In the genomic region with DNA sequence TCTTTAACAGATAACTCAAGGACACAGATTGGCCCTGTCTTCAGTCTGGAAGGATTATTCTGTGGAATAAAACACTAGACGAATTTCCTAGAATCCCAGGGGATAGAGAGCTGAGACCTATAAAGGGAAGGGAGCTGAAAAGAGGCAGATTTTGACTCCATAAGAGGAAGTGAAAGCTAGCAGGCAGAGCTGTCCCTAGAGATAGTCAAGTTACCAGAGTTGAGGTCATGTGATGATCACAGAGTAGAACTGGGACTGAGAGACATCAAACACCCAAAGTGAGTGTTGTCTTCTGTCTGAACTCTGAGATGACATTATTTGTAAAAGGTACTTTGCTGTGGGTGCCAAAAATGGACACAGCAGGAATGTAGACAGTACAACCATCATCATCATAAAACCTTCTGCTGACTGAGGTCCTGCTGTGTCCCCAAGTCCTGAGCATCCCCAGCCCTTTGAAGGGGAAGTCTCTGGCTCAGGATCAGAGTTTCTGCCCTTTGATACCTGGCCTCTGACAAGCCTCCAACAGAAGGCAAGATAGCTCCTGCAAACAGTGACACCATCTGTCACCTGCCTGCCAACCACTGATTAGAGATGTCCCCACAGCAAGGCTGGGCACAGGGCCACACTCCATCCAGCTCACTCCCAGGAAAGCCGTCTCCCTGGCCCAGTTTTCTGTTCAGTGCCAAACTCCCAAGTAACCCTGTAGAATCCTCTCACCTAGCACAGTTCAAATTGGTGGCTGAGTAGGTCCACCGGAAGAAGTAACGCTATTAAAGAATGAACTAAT, we compare ENCODE assay signal across 12 mouse cellular contexts.
DNase-seq lines count a peak whose midpoint lies in the region; ATAC-seq and TF ChIP-seq lines count a peak whose summit lies in the region.
"Had no signal": no experiment of that assay in that cellular context is flagged by ENCODE, and none has a peak within 500 bp of the region (broad histone marks: within the 10 kb centered on the region; RNA-seq: fewer than 3 reads in every experiment).

No protein-coding gene starts in this region.

- ATAC-seq in kidney, embryonic 14.5 days (ENCODE audit: low FRiP score, low TSS enrichment): no peak

- H3K4me3 ChIP-seq in kidney, embryonic 14.5 days (ENCODE audit: low read length): no peak overlapping the region
- H3K4me3 ChIP-seq in limb, embryonic 10.5 days: no peak overlapping the region
- H3K4me3 ChIP-seq in left cerebral cortex, adult 2 months: no peak overlapping the region
- H3K4me3 ChIP-seq: liver, embryonic 15.5 days had no signal

- peak overlapping the region; percentile 65 for H3K27ac ChIP-seq in kidney, embryonic 14.5 days (ENCODE audit: low read depth, low read length)
- peak overlapping the region; percentile 71 for H3K27ac ChIP-seq in limb, embryonic 10.5 days
- no peak overlapping the region for H3K27ac ChIP-seq in left cerebral cortex, adult 2 months
- H3K27ac ChIP-seq: liver, embryonic 15.5 days had no signal

- intact Hi-C loops in left cerebral cortex, adult 2 months (cut with DNase I): no loop called here

- H3K4me2 ChIP-seq in kidney, embryonic 14.5 days (replicated peaks; ENCODE audit: low read depth, low read length): no peak overlapping the region
- H3K4me2 ChIP-seq: liver, embryonic 15.5 days had no signal

- peaks cover 13% of the 10 kb centered on the region for H3K4me1 ChIP-seq in kidney, embryonic 14.5 days (ENCODE audit: control insufficient read depth, insufficient read depth, low read length)
- H3K4me1 ChIP-seq in limb, embryonic 10.5 days: peaks cover 60% of the 10 kb centered on the region
- H3K4me1 ChIP-seq: liver, embryonic 15.5 days had no signal

- no peak for DNase-seq in kidney, postnatal 10 days
- peak; percentile 98 for DNase-seq in brain, adult 2 months (ENCODE audit: low read depth, low spot score)
- DNase-seq in cerebellum, adult 8-10 months: peak; percentile 93
- no peak for DNase-seq in limb, embryonic 10.5 days (ENCODE audit: low spot score)
- DNase-seq in thymus, postnatal 36 days: no peak
- DNase-seq in urinary bladder, postnatal 25 days (ENCODE audit: low spot score): no peak
- DNase-seq in left cerebral cortex, adult 2 months (ENCODE audit: extremely low spot score in 1 of 2, low spot score in 2 of 2): no peak
- DNase-seq: kidney, postnatal 36 days; lung, postnatal 4 days; right cerebral cortex, postnatal 25 days had no signal

- WGBS in kidney, embryonic 14.5 days: 82% methylated on average over 4 of the region's 4 CpGs
- 89% methylated on average over 4 of the region's 4 CpGs for WGBS in limb, embryonic 10.5 days

- TF ChIP-seq CTCF in left cerebral cortex, adult 2 months (IDR thresholded peaks at IDR 0.05): no peak

- H3K36me3 ChIP-seq in kidney, embryonic 14.5 days (ENCODE audit: control insufficient read depth, insufficient read depth, low read length): no peaks in the 10 kb centered on the region
- 0 out of 2 replicates have a peak, but pooled peaks cover 2% of the 10 kb centered on the region for H3K36me3 ChIP-seq in limb, embryonic 10.5 days
- H3K36me3 ChIP-seq: liver, embryonic 15.5 days had no signal

- H3K9ac ChIP-seq in kidney, embryonic 14.5 days (ENCODE audit: low read depth, low read length): no peak overlapping the region
- H3K9ac ChIP-seq: liver, embryonic 15.5 days had no signal

- no peaks in the 10 kb centered on the region for H3K27me3 ChIP-seq in kidney, embryonic 14.5 days (ENCODE audit: control insufficient read depth, insufficient read depth, low read length)
- H3K27me3 ChIP-seq in limb, embryonic 10.5 days (ENCODE audit: low read depth, poor library complexity, severe bottlenecking): peaks cover 10% of the 10 kb centered on the region; the same call in 1 of the 2 replicates
- H3K27me3 ChIP-seq: liver, embryonic 15.5 days had no signal

- H3K9me3 ChIP-seq in kidney, embryonic 14.5 days (ENCODE audit: control insufficient read depth, low read length): no peaks in the 10 kb centered on the region
- no peaks in the 10 kb centered on the region for H3K9me3 ChIP-seq in limb, embryonic 10.5 days (replicated peaks)
- H3K9me3 ChIP-seq: liver, embryonic 15.5 days had no signal

Comparison
In these comparisons a context has a peak if more than half of its experiments do, and no peak if none do; other contexts are left out.
1. DNase-seq: peak in brain, adult 2 months (single experiment) and cerebellum, adult 8-10 months (single experiment); none in kidney, postnatal 10 days (single experiment), limb, embryonic 10.5 days (single experiment), thymus, postnatal 36 days (0 of 2), urinary bladder, postnatal 25 days (single experiment) and left cerebral cortex, adult 2 months (0 of 2).